Mouse (Mus musculus) stomach, postnatal 0 days (tissue): ENCODE measurements around the gene Arpp21.

Experiments used
- CTCF ChIP-seq: IDR thresholded peaks from 2 replicates; pipeline ENCODE4 v1.5.1; 2016; ENCODE audit warnings: antibody characterized with exemption, low read depth, mild to moderate bottlenecking, moderate library complexity
- EP300 ChIP-seq: optimal IDR thresholded peaks from 2 replicates; pipeline ENCODE3; 2016; ENCODE audit warnings: antibody characterized with exemption

GRCm38 (mm10) chr9:112180006-112180405 is 55.7 kb downstream of the Arpp21 start:
- TF ChIP-seq CTCF (no peak), EP300 (no peak)
